Mouse (Mus musculus): Measurements from ENCODE around the gene Hdac4. TPM values are rescaled to one million over a fixed set of nuclear protein-coding genes. Genes with fewer than 3 reads are reported as not detected.

Hdac4 gene
- polyA plus RNA-seq, 1 experiment from 2014 or later: 3.0 TPM

DNA sequence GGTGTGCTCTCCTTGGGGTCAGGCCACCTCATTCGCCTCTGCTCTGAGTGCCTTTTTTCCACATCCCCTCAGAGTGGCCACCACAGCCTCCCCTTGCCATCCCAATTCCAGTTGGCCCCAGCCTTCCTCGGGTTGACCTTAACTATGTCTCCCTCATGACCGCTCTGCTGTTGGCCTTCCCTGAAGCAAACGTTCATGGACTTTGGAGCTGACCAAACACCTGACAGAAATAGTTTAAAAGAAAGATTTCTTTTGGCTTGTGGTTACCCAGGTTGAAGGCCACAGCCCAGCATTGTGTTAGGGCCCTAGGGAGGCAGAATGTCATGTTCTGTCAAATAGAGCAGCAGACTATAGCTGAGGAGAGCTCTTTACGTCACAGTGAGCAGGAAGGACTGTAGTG, 301.2 kb downstream of the Hdac4 start:
- peak; percentile 57 for ATAC-seq
- H3K27me3 ChIP-seq (ENCODE audit: insufficient read depth, low read length): no peaks in the 10 kb centered on the region
- no peaks in the 10 kb centered on the region for H3K4me1 ChIP-seq (ENCODE audit: insufficient read depth)
- TF ChIP-seq CTCF (IDR thresholded peaks at IDR 0.05; ENCODE audit: low read depth): no peak
- no peak overlapping the region for H3K9ac ChIP-seq (replicated peaks)
- no peaks in the 10 kb centered on the region for H3K36me3 ChIP-seq (replicated peaks; ENCODE audit: insufficient read depth, low read length)
- no peak for DNase-seq
- no peak overlapping the region for H3K4me3 ChIP-seq (ENCODE audit: low read depth, low read length)
- H3K27ac ChIP-seq (ENCODE audit: low read depth): no peak overlapping the region
- 54% methylated on average over 5 of the region's 5 CpGs for WGBS (ENCODE audit: insufficient replicate concordance)
- H3K4me2 ChIP-seq (ENCODE audit: low read depth, low read length): no peak overlapping the region
- no peaks in the 10 kb centered on the region for H3K9me3 ChIP-seq (ENCODE audit: low read length)

DNA sequence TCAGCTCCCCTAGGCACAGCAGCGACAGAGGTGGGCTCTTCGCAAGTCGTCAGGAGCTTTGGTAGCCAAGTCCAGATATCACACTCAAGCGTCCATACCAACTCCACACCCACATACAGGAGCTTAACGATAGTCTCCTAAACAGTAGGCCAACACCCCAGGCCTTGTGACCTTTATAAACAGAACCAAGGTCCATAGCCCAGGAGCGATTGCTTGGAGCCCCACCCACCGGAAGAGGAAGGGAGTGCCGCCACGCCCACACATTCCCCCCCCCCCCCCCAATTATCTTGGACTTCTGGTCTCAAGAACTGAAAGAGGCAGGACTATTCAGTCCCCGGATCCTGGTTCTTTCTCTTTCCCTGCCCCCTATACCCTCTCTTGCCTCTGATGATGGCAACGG, 301.9 kb downstream of the Hdac4 start:
- Histone ChIP-seq H3K27ac (ENCODE audit: low read depth) (no peak overlapping the region), H3K36me3 (replicated peaks; ENCODE audit: insufficient read depth, low read length) (no peaks in the 10 kb centered on the region), H3K9ac (replicated peaks) (no peak overlapping the region), H3K4me2 (ENCODE audit: low read depth, low read length) (no peak overlapping the region), H3K27me3 (ENCODE audit: insufficient read depth, low read length) (no peaks in the 10 kb centered on the region), H3K4me3 (ENCODE audit: low read depth, low read length) (no peak overlapping the region), H3K9me3 (ENCODE audit: low read length) (no peaks in the 10 kb centered on the region), H3K4me1 (ENCODE audit: insufficient read depth) (no peaks in the 10 kb centered on the region)
- no peak for DNase-seq
- TF ChIP-seq EP300 (IDR thresholded peaks at IDR 0.05; ENCODE audit: low read depth) (no peak), CTCF (IDR thresholded peaks at IDR 0.05; ENCODE audit: low read depth) (no peak)
- no peak for ATAC-seq
- WGBS (ENCODE audit: insufficient replicate concordance): 82% methylated on average over 11 of the region's 11 CpGs

DNA sequence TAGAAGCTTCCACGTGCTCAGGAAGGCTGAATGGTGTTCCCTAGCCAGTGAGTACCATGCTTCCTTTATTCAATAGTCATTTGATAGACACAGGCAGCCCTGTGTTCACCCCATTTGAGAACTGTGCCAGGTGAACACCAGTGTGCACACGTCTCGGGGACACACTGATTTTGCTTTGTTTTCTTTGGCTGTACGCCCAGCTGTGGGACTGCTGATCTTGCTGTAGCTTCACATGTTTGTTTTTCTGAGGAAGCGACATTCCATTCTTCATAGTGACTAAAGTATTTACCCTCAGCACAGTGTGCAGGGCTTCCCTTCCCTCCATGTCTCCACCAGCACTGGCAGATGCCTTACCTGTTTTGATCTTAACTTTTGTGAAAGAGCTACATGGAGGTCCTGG, 312.4 kb downstream of the Hdac4 start:
- Histone ChIP-seq H3K4me1 (ENCODE audit: insufficient read depth) (no peaks in the 10 kb centered on the region; the same call in 1 of the 2 replicates), H3K27me3 (ENCODE audit: insufficient read depth, low read length) (no peaks in the 10 kb centered on the region), H3K9ac (replicated peaks) (no peak overlapping the region), H3K36me3 (replicated peaks; ENCODE audit: insufficient read depth, low read length) (no peaks in the 10 kb centered on the region), H3K9me3 (ENCODE audit: low read length) (no peaks in the 10 kb centered on the region), H3K27ac (ENCODE audit: low read depth) (peak overlapping the region; percentile 35; the same call in 1 of the 2 replicates), H3K4me3 (ENCODE audit: low read depth, low read length) (no peak overlapping the region), H3K4me2 (ENCODE audit: low read depth, low read length) (no peak overlapping the region)
- ATAC-seq: peak; percentile 96
- peak; percentile 71 for DNase-seq
- no peak; the same call in 1 of the 2 replicates for TF ChIP-seq EP300 (IDR thresholded peaks at IDR 0.05; ENCODE audit: low read depth)
- no peak for TF ChIP-seq CTCF (IDR thresholded peaks at IDR 0.05; ENCODE audit: low read depth)
- 50% methylated on average over 5 of the region's 5 CpGs for WGBS (ENCODE audit: insufficient replicate concordance)

DNA sequence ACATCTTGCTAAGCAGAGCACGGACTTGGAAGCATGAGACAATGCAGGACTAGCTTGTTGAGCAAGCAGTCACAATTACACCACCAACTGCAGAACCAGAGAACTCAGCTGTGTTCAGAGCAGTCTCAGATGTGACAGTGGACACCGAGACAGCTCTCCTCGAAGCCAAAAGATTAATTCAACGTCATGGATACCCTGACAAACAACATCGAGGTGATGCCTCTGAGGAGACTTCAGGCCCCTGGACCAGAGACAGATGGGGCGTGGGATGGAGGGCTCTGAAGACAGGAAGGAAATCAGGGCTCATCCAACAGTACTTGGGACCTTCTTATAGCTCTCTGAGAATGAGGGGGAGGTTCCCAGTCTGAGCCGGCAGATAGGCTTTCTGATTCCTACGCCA, 314.6 kb downstream of the Hdac4 start:
- no peak for DNase-seq

DNA sequence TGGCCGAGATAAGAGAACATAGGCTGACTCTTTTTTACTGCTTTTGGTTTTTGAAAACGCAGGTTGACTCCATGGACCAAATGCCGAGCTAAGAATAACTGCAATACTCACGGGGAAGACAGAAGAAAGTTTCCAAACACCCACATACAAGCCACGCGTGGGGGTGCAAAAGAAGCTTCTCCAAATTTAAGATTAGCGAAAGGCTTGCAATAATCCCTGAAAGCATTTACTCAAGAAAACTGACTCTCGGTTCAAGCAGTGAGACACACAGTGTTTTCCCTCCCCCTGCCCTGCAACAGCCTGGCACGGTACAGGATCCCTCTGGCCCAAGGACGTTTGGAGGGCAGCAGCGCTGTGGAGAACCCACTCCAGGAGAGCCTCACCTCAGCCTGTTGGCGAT, 315.3 kb downstream of the Hdac4 start:
- H3K4me3 ChIP-seq (ENCODE audit: low read depth, low read length): no peak overlapping the region
- H3K4me1 ChIP-seq (ENCODE audit: insufficient read depth): no peaks in the 10 kb centered on the region; the same call in 1 of the 2 replicates
- H3K36me3 ChIP-seq (replicated peaks; ENCODE audit: insufficient read depth, low read length): no peaks in the 10 kb centered on the region
- no peak for ATAC-seq
- no peak for DNase-seq
- WGBS (ENCODE audit: insufficient replicate concordance): 77% methylated on average over 12 of the region's 12 CpGs
- no peak overlapping the region for H3K9ac ChIP-seq (replicated peaks)
- H3K27me3 ChIP-seq (ENCODE audit: insufficient read depth, low read length): no peaks in the 10 kb centered on the region
- TF ChIP-seq EP300 (IDR thresholded peaks at IDR 0.05; ENCODE audit: low read depth): no peak
- no peak for TF ChIP-seq CTCF (IDR thresholded peaks at IDR 0.05; ENCODE audit: low read depth)
- H3K9me3 ChIP-seq (ENCODE audit: low read length): no peaks in the 10 kb centered on the region
- H3K4me2 ChIP-seq (ENCODE audit: low read depth, low read length): no peak overlapping the region
- H3K27ac ChIP-seq (ENCODE audit: low read depth): no peak overlapping the region

More for the DNA sequence above, 314.6 kb downstream of the Hdac4 start:
- H3K4me1 ChIP-seq (ENCODE audit: insufficient read depth): no peaks in the 10 kb centered on the region; the same call in 1 of the 2 replicates
- no peaks in the 10 kb centered on the region for H3K27me3 ChIP-seq (ENCODE audit: insufficient read depth, low read length)
- H3K9ac ChIP-seq (replicated peaks): no peak overlapping the region
- H3K36me3 ChIP-seq (replicated peaks; ENCODE audit: insufficient read depth, low read length): no peaks in the 10 kb centered on the region
- ATAC-seq: no peak
- 55% methylated on average over 8 of the region's 8 CpGs for WGBS (ENCODE audit: insufficient replicate concordance)
- TF ChIP-seq EP300 (IDR thresholded peaks at IDR 0.05; ENCODE audit: low read depth) (no peak), CTCF (IDR thresholded peaks at IDR 0.05; ENCODE audit: low read depth) (no peak)
- H3K4me3 ChIP-seq (ENCODE audit: low read depth, low read length): no peak overlapping the region
- H3K4me2 ChIP-seq (ENCODE audit: low read depth, low read length): no peak overlapping the region
- no peak overlapping the region for H3K27ac ChIP-seq (ENCODE audit: low read depth)
- H3K9me3 ChIP-seq (ENCODE audit: low read length): no peaks in the 10 kb centered on the region

All from liver, postnatal 0 days (tissue).